Mouse (Mus musculus) kidney, adult 8-10 months (tissue): ENCODE measurements around the gene Becn1.

Source experiments
- DNase-seq, 2 experiments: peaks; one replicate each; pipeline ENCODE4 v3.0.0; 2022

The Becn1 gene

GRCm38 (mm10) chr11:101315082-101315650 is 13.1 kb upstream of the Becn1 start:
- no peak for DNase-seq

GRCm38 (mm10) chr11:101314567-101314966 is 12.5 kb upstream of the Becn1 start:
- DNase-seq, result no peak

- no peak for DNase-seq
These were observed 10.1 kb upstream of the Becn1 start for GRCm38 (mm10) chr11:101312150-101312549.

- DNase-seq, result no peak
These were observed 9.0 kb upstream of the Becn1 start for GRCm38 (mm10) chr11:101311083-101311482.

GRCm38 (mm10) chr11:101307744-101308143 is 5.7 kb upstream of the Becn1 start:
- DNase-seq, result no peak

GRCm38 (mm10) chr11:101301299-101302003 is 635 bp downstream of the Becn1 start:
- no peak for DNase-seq

- no peak for DNase-seq
These were observed 1.2 kb downstream of the Becn1 start for GRCm38 (mm10) chr11:101300881-101301280.

- DNase-seq, result no peak
These were observed 6.9 kb downstream of the Becn1 start for GRCm38 (mm10) chr11:101295191-101295590.

GRCm38 (mm10) chr11:101291231-101291630 is 10.9 kb downstream of the Becn1 start:
- DNase-seq, result no peak

- DNase-seq, result no peak
These were observed 14.8 kb downstream of the Becn1 start for GRCm38 (mm10) chr11:101287306-101287705.

- DNase-seq, result peak in 1 of 2 experiments; percentile 86
These were observed 18.3 kb downstream of the Becn1 start for GRCm38 (mm10) chr11:101283805-101284204.

- DNase-seq, result no peak
These were observed 19.2 kb downstream of the Becn1 start for GRCm38 (mm10) chr11:101282896-101283295.

GRCm38 (mm10) chr11:101280837-101281236 is 21.2 kb downstream of the Becn1 start:
- no peak for DNase-seq

- DNase-seq, result no peak
These were observed 22.9 kb downstream of the Becn1 start for GRCm38 (mm10) chr11:101279193-101279569.

GRCm38 (mm10) chr11:101278223-101279192 is 23.6 kb downstream of the Becn1 start, which contains the start of the genes Cntd1 and Coa3:
Gene Cntd1, plus strand, starts transcription at chr11:101279012.
Gene Coa3, minus strand, starts transcription at chr11:101279114.
- peak; percentile 87 to 88 for DNase-seq

GRCm38 (mm10) chr11:101277381-101278222 is 24.5 kb downstream of the Becn1 start:
- DNase-seq, result peak; percentile 88 to 94

GRCm38 (mm10) chr11:101276319-101277070 is 25.6 kb downstream of the Becn1 start:
- DNase-seq, result no peak

- DNase-seq, result no peak
These were observed 26.8 kb downstream of the Becn1 start for GRCm38 (mm10) chr11:101275309-101275708.

- no peak for DNase-seq
These were observed 29.6 kb downstream of the Becn1 start for GRCm38 (mm10) chr11:101272446-101272845.

- DNase-seq, result no peak
These were observed 32.4 kb downstream of the Becn1 start for GRCm38 (mm10) chr11:101269577-101270116.

- DNase-seq, result no peak
These were observed 36.2 kb downstream of the Becn1 start for GRCm38 (mm10) chr11:101265906-101266305.
